Mouse (Mus musculus) 416B (cell line): ENCODE measurements around the gene Os9.

Experiments used
- DNase-seq: peaks from one replicate; pipeline ENCODE4 v3.0.0; 2011; ENCODE audit warnings: low read depth

Gene Os9

DNA sequence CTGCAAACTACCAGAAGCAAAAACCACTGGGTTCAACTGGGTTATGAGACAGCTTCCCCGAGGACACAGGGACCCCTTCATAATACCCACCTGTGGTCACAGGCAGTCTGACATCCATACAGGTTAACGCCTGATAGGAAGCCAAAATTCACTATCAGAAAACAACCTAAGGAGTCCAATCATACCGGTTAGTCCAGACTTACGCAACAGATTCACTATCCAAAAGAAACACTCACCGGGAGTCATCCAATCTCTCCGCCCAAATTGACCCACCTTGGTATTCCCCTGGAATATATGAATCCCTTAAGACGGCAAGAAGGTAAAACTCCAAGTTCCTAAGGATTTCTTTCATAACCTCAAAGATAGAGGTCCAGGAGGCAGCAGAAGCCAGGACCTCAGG, 23.6 kb upstream of the Os9 start:
- no peak for DNase-seq

DNA sequence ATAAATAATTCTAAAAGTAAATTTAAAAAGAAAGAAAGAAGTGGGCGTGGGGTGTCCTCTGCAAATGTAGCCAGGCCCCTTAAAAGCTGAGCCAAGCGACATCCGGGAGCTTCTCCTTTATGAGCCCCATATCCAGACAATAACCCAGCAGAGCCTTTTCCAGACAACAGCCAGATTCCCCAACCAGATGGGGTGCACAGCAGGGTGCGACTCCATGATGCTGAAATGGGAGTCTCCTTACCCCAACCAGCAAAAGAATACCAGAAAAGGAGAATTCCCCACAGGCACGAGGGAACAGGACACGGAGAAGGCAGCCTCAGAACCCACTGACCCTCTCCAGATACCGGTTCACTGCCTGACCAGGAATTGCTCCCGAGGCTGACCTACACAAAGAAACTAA, 22.3 kb upstream of the Os9 start:
- DNase-seq = no peak

DNA sequence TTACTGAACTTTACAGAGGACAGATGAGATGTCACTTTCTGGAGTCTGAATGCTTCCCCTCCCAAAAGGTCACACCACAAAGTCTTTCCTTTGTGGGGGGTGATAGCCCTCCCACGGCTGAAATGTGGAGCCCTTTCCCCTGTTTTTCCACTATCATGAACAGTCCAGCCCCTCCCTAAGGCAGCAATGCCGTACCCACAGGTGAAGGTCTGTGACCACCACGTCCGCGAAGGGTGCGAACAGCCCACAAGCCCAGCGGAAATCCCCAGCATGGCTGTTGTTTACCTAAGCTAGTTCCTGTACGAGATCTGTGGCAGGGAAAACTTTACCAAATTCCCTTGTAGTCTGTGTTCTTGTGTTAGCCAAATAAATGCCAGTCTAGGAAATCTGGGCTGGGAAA, 20.6 kb upstream of the Os9 start:
- DNase-seq = no peak

DNA sequence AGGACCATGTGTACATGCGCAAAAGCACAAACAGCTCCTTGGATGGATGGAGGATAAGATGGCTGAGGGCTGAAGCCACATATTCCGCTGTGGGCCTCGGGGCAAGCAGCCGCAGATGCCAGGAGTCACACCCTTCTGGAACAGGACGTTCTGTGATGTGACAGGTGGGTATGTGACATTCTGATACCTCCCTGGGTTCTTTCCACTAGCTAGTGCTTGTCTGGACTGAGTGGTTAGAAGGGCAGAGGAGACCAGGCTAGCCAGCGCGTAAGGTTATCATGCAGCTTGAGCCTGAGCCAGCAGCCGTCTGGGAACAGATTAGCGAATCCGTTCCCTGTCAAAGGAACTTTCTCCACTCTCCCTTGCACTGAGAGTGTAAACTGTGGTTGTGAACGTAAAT, 20.0 kb upstream of the Os9 start:
- no peak for DNase-seq

DNA sequence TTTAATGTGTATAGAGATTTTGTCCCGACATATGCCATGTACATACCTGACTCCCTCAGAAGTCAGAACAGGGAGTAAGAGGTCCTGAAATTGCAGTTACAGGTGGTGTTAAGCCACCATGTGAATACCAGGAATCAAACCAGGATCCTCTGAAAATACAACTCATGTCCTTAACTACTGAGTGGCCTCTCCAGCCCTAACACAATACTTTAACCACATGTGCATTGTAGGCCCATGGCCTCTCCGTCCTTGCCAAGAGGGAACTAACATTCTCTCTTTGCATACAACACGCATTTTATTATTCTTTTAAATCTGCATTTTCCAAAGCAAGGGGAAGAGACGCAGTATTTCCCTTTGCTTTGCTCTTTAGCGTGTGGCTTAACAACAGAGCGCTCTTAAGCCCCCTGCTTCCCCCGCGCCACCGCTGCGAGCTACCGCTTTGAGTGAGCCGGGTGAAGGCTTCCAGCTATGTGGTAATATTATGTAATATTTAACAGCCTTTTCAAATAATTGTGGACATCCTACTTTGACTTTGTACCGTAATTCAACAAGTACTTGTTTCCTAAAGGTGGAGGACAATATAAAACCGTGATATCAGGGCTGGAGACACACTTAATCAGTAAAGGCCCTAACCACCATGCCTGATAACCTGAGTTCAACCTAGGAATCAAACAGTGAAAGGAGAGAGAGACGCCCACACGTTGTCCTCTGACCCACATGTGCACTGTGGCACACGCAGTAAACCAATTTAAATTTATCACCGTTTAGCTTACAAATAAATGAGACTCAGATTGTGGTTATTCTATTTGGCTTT, 17.6 kb upstream of the Os9 start:
- DNase-seq = no peak

DNA sequence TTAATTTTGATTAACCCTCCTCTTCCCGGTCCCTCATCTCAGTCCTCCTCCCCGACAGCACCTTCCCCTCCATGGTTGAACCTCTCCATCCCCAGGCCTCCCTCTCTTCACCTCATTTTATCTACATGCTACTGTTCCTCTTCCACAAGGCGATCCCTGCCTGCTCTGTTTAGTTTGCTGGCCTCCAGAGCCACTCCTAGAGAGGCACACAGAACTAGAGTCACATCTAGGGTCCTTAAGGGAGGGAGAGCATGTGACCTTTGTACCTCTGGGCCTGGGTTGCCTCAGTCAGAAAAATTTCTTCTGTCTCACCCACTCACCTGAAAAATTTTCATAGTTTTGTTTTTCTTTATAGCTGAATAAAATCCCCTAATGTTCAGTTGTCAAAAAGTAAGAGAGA, 17.0 kb upstream of the Os9 start:
- DNase-seq = no peak

DNA sequence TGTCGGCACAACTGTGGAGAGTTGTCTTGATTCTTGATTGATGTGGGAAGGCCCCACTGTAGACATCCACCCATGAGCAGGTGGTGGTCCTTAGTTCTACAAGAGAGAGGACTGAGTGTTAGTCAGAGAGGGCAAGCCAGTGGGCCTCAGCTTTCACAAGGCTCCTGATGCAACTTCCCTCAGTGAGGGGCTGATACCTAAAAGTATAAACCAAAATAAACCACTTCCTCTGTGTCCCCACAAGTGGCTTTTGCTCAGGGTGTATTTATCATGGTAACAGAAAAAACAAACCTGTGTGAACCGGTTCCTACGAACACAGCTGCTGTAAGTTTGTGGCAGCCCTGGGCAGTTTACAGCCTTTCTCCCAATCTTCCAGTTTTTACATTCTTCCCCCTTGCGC, 15.6 kb upstream of the Os9 start:
- DNase-seq = peak; percentile 96

DNA sequence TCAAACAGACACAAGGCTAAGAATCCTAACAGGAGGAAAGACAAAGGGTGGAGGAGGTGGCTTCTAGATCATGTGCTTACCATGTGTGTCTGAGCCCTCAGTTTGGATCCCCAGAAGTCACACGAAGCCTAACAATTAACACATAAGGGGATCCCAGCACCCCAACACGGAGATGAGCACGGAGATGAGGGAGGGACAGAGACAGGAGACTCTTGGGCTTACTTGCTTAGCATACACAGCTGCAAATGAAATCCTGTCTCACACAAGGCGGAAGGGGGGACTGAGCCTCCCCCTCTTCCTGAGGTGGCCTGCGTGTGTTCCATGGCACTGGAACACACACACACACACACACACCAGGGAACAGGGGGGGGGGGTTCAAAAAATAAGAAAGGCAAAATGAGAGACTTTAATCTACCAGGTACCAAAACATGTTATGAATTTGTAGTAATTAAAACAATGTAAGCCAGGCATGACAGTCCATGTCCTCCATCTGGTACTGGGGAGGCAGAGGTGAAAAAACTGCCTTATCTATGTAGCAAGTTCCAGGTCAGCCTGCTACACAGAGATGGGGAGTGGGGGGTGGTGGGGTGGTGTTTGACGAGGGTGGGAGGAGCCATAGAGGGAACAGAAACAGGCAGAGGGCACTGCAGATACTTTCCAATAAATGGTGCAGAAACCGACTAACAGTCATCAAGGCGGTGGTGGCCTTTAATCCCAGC, 14.3 kb upstream of the Os9 start:
- peak; percentile 92 for DNase-seq

DNA sequence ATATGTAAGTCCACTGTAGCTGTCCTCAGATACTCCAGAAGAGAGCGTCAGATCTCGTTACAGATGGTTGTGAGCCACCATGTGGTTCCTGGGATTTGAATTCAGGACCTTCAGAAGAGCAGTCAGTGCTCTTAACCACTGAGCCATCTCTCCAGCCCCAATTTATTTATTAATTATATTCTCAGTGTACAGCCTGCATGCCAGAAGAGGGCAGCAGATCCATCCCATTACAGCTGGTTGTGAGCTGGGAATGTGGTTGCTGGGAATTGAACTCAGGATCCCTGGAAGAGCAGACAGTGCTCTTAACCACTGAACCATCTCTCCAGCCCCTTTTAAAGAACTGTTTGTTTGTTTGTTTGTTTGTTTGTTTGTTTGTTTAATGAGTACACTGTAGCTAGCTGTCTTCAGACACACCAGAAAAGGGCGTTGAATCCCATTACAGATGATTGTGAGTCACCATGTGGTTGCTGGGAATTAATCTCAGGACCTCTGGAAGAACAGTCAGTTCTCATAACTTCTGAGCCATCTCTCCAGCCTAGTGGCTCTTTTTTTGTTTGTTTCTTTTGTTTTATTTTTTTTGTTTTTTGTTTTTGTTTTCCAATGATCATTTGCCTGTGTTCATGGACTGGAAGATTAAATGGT, 13.6 kb upstream of the Os9 start:
- DNase-seq = peak; percentile 76

DNA sequence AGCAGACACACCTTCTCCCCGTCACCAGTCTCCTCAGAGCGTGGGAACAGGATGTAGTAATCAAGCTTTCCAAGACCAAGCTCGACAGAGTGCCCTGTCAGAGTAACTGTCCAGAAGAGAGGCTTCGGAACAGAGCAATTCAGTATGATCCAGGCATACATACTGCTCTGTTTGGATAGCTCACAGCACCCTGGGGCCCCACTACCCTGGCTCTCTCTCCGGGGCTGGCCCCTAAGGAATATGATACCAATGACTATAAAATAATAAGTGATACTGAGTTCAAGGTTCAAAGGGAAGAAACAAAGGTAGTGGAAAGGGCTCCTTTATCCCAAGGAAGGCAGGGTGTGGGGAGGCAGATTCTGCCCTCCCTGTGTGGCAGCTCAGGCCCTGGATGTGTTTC, 11.5 kb upstream of the Os9 start:
- DNase-seq = no peak

DNA sequence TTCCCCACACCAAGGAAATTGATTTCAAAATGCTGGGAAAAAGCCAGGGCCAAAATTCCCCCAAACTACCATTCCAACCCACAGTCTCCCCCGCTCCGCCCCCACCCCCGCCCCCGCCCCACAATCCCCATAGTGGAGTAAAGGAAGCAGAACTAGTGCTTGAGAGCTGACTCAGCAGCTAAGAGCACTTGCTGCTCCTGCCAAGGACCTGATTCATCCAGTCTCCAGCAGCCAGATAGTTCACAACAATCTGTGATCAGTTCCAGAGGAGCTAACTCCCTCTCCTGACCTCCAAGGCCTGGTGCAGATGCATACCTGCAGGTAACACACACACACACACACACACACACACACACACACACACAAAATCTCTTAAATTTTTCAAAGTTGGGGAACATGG, 8.5 kb upstream of the Os9 start:
- peak; percentile 72 for DNase-seq

DNA sequence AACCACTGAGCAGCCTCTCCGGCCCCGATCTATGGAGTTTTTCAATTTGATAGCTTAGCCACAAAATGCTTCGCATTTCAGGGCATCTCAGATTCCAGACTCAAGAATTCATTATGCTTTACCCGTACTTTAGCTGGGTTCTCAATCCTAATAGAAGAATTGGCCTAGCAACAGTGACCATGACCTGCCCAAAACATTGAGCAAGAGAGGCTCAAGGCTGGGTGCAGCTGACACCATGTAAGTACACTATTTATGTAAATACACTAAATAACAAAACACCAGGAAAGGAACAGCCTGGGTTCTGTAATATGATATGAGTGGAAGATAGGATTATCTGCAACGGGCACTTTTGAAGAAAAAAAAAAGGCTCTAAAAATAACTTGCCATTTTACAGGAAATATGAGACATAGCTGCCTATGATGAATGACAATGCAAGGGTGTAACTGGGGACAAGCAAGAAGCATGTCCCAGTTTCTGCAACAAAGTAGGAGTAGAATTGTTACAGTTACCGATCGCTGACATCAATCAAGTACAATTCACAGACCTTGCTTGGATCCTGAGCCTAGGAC, 6.9 kb upstream of the Os9 start:
- peak; percentile 85 for DNase-seq

DNA sequence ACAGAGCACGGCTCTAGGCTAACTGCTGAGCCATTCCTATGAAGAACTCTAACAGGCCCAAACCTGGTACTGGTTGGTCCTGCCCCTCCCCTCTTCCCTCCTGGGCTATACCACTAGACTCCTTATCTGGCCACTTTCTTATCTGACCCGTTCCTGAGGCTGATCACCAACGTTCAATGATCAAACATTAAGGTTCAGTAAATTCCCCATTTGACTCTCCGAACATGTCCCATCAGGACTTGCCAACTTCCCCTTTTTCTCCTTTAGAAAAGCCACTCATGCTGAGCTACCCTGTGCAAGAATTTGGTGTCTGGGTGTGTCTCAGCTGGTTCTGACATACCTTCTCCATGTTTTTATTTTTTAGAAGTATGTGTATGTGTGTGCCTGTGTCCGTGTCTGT, 5.6 kb upstream of the Os9 start:
- DNase-seq = peak; percentile 70

DNA sequence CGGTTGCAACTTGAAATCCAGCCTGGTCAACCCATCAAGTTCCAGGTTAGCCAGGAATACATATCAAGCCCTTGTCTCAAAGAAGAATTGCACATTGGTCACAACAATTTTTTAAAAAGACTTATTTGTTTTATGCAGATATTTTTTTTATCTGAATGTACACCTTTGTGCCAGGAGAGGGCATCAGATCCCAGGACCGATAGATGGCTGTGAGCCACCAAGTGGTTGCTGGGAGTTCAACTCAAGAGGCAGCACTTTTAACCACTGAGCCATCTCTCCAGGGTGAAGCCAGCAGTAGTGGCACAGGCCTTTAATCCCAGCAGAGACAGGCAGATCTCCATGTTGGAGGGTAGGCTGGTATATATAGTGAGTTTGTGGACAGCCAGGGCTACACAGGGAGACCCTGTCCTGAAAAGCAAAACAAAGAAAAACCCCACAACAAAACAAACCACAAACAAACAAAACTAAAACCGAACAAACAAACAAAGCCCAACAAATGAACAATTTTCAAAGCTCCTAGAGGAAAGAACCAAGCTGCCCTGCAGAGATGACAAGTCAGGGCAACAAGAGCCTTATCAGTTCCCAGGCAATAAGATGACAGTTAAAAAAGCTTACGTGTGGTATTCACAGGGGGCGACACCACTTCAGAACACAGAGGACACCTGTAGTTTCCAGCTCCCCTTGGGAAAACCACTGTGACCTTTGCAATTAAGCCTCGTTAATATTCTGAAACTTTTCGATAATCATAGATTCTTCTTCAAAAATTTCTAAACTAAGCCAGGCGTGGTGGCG, 4.5 kb upstream of the Os9 start:
- peak; percentile 86 for DNase-seq

DNA sequence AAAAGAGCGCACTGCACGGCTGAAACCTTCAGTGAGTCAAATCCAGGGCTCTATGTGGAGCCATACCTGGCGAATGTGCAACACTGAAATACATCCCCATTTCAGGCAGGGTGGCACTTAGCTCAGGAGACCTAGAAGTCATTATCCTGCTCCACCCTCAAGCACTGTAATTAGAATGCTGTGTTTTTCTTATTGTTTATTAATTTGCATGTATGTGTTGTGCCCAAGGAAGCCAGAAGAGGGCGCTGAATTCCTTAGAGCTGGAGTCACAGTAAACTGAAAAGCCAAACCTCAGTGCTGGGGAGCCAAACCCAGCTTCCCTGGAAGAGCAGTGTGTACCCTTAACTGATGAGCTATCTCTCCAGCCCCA, 2.5 kb upstream of the Os9 start:
- DNase-seq = peak; percentile 87

DNA sequence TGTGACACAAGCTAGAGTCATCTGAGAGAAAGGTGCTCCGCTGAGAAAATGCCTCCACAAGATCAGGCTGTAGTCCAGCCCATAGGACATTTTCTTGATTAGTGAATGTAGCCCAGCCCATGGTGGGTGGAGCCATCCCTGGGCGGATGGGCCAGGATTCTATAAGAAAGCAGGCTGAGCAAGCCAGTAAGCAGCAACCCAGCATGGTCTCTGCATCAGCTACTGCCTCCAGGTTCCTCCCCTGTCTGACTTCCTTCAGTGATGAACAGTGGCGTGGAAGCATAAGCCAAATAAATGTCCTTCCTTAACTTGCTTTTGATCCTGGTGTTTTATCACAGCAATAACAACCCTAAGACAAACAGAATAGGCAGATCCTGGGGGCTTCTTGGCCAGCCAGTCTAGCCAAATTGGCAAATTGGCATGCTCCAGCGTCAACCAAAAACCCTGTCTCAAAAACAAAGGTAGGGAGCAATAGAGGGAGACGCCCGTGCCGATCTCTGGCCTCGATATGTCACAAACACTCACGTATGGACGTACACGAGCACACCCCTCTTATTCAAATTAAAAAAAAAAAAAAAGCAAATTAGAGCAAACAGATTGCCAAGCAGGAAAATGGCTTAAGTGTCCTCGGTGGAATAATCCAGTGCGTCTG, 2.0 kb upstream of the Os9 start:
- DNase-seq = peak; percentile 89

DNA sequence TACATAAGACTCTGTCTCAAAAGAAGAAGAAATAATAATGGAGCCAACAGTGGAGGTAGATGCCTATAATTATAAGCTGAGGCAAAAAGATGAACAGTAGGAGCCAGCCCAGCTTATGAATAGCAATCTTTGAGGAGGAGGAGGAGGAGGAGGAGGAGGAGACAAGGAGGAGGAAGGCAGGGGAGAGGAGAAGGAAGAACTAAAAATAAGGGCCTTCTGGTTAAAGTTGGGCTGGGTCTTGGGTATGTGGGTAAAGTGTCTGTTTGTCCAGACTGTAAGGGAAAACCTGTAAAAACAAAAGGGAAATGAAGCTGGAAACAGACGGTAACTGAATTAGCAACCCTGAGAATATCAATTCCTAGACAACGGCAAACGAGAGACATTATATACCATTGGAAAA, 1.1 kb upstream of the Os9 start:
- DNase-seq = peak; percentile 51

DNA sequence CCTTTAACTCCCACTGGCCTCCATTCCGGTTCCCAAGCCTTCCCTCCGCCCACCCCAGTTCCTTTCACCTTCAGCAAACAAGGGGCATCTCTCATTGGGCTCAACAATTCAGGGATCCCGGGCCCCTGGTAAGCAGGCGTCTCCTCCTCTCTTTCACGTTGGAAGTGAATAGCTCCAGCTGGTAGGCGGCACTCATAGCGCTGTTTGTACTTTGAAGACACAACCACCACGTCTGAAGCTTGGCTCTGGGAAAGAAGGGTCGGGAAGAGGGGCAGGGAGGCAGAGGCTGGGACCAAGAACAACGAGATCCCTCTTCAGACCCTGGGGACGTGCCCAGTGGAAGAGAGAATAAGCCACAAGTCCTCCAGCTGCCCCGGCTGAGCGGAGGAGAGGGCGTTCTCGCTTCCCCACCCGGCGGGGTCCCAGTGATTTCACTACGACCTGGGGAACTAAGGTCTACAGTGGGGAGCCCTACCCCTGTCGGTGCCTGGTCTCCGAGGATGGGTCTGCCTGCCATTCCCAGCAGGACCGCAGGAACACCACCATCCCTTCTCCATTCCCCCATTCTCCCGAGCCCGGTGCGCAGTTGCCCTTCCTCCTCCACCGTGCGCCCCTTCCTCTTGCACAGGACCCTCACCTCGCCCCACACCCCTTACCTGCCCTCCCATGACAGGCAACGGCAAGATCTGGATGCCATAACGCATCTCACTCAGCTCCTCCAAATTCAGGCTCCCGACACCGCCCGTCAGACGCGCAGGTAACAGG, 448 bp downstream of the Os9 start:
- no peak for DNase-seq

DNA sequence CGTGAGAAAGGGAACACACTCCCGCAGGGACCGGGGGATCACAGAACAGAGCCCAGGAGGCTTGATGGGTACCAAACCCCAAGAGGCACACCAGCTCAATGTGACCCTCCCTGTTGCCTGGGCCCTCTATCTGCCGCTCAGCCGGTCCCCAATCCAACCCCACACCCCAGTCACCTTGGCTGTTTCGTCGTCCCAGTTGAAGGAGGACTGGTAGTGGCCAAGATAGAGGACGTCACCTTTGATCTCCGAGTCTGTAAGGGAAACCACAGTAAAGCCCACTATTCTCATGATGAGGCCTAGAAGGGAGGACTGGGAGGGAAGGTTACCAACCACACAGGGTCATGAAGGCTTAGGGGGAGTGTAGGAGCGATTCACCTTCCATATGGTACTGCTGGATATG, 1.7 kb downstream of the Os9 start:
- no peak for DNase-seq

DNA sequence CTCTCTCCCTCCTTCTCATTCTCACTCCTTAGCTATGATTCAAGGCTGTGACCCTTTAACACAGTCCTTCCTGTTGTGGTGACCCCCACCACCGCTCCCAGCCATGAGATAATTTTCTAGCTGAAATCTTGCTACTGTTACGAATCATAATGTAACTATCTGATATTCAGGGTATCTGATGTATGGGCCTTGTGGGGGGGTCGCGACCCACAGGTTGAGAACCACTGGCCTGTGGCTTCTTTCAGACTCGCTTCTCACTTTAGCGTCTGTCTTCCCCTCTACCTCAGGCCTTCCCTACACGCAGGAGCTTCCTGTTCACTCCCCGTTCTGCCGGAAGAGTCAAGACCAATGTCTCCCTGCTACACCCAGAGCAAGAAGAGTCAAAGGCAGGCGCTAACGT, 2.5 kb downstream of the Os9 start:
- no peak for DNase-seq

DNA sequence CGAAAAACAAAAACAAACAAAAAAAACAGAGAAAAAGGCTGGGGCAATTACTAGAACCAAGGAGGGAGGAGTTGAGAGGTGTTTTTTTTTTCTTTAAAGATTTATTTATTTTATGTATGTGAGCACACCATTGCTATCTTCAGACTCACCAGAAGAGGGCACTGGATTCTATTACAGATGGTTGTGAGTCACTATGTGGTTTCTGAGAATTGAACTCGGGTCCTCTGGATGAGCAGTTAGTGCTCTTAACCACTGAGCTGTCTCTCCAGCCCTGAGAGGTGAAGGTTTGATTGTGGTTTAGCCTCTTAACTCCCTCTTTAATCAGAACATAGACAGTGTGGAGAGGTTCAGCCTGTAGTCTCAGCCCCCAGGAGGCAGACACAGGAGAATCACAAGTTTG, 5.9 kb downstream of the Os9 start:
- DNase-seq = peak; percentile 78
